Mouse (Mus musculus) heart, postnatal 0 days (tissue): Measurements from ENCODE around the gene Higd1b.

Experiments used
- CTCF ChIP-seq: IDR thresholded peaks from 2 replicates; pipeline ENCODE4 v1.5.1; 2016; ENCODE audit warnings: antibody characterized with exemption, control low read depth, low read depth
- EP300 ChIP-seq: IDR thresholded peaks from 2 replicates; pipeline ENCODE4 v1.6.1; 2016; ENCODE audit warnings: antibody characterized with exemption, low read depth

DNA sequence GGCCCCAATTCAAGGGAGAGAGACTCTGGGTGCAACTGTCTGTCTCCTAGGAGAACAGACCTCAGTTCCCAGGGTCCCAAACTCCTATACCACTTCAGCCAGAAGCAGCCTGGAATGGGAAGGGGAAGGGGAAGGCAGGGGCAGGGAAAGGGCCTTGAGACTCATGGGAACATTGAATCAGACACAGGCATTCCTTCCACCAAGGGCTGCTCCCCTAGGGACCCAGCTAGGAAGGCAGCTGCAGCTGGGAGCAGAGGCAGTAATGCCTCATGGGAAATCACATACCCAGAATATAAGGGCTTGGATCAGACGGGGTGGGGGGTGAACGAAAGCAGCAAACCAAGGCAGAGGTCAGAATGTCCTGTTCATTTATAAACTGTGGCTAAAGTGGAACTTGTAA is 2.5 kb downstream of the Higd1b start:
- TF ChIP-seq CTCF (no peak), EP300 (0 out of 2 replicates have a peak, but pooled peaks have one; percentile 26)
